Mouse (Mus musculus) C2C12 (cell line): Measurements from ENCODE around the gene Fbxo47. TPM values are rescaled to one million over a fixed set of nuclear protein-coding genes. Genes with fewer than 3 reads are reported as not detected.

Experiments used
- H3K27me3 ChIP-seq: one replicate; pipeline ENCODE4 v1.6.1; 2011; ENCODE audit not compliant: control insufficient read depth, insufficient read depth, insufficient read length
- H3K36me3 ChIP-seq: one replicate; pipeline ENCODE4 v1.6.1; 2011; ENCODE audit not compliant: control insufficient read depth, insufficient read depth
- H3K4me3 ChIP-seq: one replicate; pipeline ENCODE4 v1.5.1; 2011; ENCODE audit warnings: mild to moderate bottlenecking, control low read depth; ENCODE audit not compliant: poor library complexity, insufficient read depth, severe bottlenecking
- H3K79me2 ChIP-seq: one replicate; pipeline ENCODE4 v1.6.1; 2011; ENCODE audit not compliant: control insufficient read depth, insufficient read depth
- H3K79me3 ChIP-seq: one replicate; pipeline ENCODE4 v1.6.1; 2011; ENCODE audit warnings: low read depth, control low read depth
- H3ac ChIP-seq: one replicate; pipeline ENCODE3; 2011; ENCODE audit warnings: low read depth; ENCODE audit not compliant: control insufficient read depth, insufficient read length
- CEBPB ChIP-seq: IDR thresholded peaks from one replicate; pipeline ENCODE4 v1.6.1; 2011; ENCODE audit warnings: low read depth, mild to moderate bottlenecking, control low read depth, moderate library complexity
- CTCF ChIP-seq: IDR thresholded peaks from one replicate; pipeline ENCODE4 v1.5.1; 2011; ENCODE audit not compliant: control insufficient read depth, insufficient read depth, insufficient read length
- FOSL1 ChIP-seq: IDR thresholded peaks from one replicate; pipeline ENCODE4 v1.8.0; 2011; ENCODE audit warnings: mild to moderate bottlenecking, low read length; ENCODE audit not compliant: poor library complexity, insufficient read depth, severe bottlenecking
- MAX ChIP-seq: IDR thresholded peaks from one replicate; pipeline ENCODE4 v1.6.1; 2011; ENCODE audit warnings: mild to moderate bottlenecking, control low read depth
- MYOD1 ChIP-seq: IDR thresholded peaks from one replicate; pipeline ENCODE4 v1.6.1; 2011; ENCODE audit warnings: low read depth; ENCODE audit not compliant: control insufficient read depth, insufficient read length
- MYOG ChIP-seq: IDR thresholded peaks from one replicate; pipeline ENCODE4 v1.6.1; 2011; ENCODE audit not compliant: control insufficient read depth, insufficient read length; ENCODE audit errors: extremely low read depth
- USF1 ChIP-seq: IDR thresholded peaks from one replicate; pipeline ENCODE4 v1.6.1; 2011; ENCODE audit warnings: low read depth, mild to moderate bottlenecking, control low read depth, moderate library complexity
- polyA plus RNA-seq: library from polyadenylated mRNA; unstranded; fragments of >200 nt; fragmentation: generic; extraction: Trizol; gene quantifications from one replicate; pipeline ENCODE4 v1.2.1, GENCODE M21; 2012; ENCODE audit warnings: missing spikeins

Gene Fbxo47
- polyA plus RNA-seq, 1 experiment = 0.11 TPM

- H3K36me3 ChIP-seq = peaks cover 98% of the 10 kb centered on the region
- no peak for TF ChIP-seq FOSL1
- no peak for TF ChIP-seq MYOG
- TF ChIP-seq CTCF = no peak
- peak; percentile 10 for TF ChIP-seq MAX
- TF ChIP-seq CEBPB = no peak
- H3K27me3 ChIP-seq = no peaks in the 10 kb centered on the region
Measured at GRCm38 (mm10) chr11:97821401-97822064, 62.4 kb downstream of the Fbxo47 start.

GRCm38 (mm10) chr11:97820840-97821239 is 63.1 kb downstream of the Fbxo47 start:
- Histone ChIP-seq H3K36me3 (peaks cover 98% of the 10 kb centered on the region), H3K27me3 (no peaks in the 10 kb centered on the region), H3ac (no peak overlapping the region), H3K79me3 (peaks cover 86% of the 10 kb centered on the region), H3K4me3 (no peak overlapping the region), H3K79me2 (peaks cover 100% of the 10 kb centered on the region)
- TF ChIP-seq CTCF = no peak

More at GRCm38 (mm10) chr11:97821401-97822064, 62.4 kb downstream of the Fbxo47 start:
- no peak overlapping the region for H3K4me3 ChIP-seq
- peaks cover 81% of the 10 kb centered on the region for H3K79me3 ChIP-seq
- H3ac ChIP-seq = no peak overlapping the region
- H3K79me2 ChIP-seq = peaks cover 100% of the 10 kb centered on the region

- H3K36me3 ChIP-seq = peaks cover 98% of the 10 kb centered on the region
- no peak overlapping the region for H3ac ChIP-seq
- no peak for TF ChIP-seq MAX
- TF ChIP-seq MYOD1 = no peak
- TF ChIP-seq CTCF = no peak
- no peak for TF ChIP-seq MYOG
- no peak for TF ChIP-seq USF1
- TF ChIP-seq FOSL1 = no peak
- TF ChIP-seq CEBPB = no peak
- no peak overlapping the region for H3K4me3 ChIP-seq
- peaks cover 100% of the 10 kb centered on the region for H3K79me2 ChIP-seq
- no peaks in the 10 kb centered on the region for H3K27me3 ChIP-seq
- H3K79me3 ChIP-seq = peaks cover 88% of the 10 kb centered on the region
Measured at GRCm38 (mm10) chr11:97819923-97820322, 64.0 kb downstream of the Fbxo47 start.

GRCm38 (mm10) chr11:97819102-97819501 is 64.9 kb downstream of the Fbxo47 start:
- H3K79me2 ChIP-seq = peaks cover 100% of the 10 kb centered on the region
- peaks cover 98% of the 10 kb centered on the region for H3K36me3 ChIP-seq
- peaks cover 89% of the 10 kb centered on the region for H3K79me3 ChIP-seq
- no peak overlapping the region for H3K4me3 ChIP-seq
- TF ChIP-seq USF1 (no peak), MYOD1 (no peak), CTCF (no peak), MAX (no peak), FOSL1 (no peak), CEBPB (no peak), MYOG (no peak)
- H3ac ChIP-seq = no peak overlapping the region
- H3K27me3 ChIP-seq = no peaks in the 10 kb centered on the region

- Histone ChIP-seq H3K27me3 (no peaks in the 10 kb centered on the region), H3ac (no peak overlapping the region), H3K4me3 (no peak overlapping the region), H3K79me2 (peaks cover 100% of the 10 kb centered on the region), H3K36me3 (peaks cover 98% of the 10 kb centered on the region), H3K79me3 (peaks cover 91% of the 10 kb centered on the region)
- TF ChIP-seq CEBPB (no peak), MYOD1 (no peak), FOSL1 (no peak), CTCF (no peak), MYOG (no peak), USF1 (no peak), MAX (no peak)
Measured at GRCm38 (mm10) chr11:97818571-97818970, 65.4 kb downstream of the Fbxo47 start.

GRCm38 (mm10) chr11:97818003-97818402 is 66.0 kb downstream of the Fbxo47 start:
- Histone ChIP-seq H3K79me3 (peaks cover 92% of the 10 kb centered on the region), H3ac (no peak overlapping the region), H3K36me3 (peaks cover 99% of the 10 kb centered on the region), H3K27me3 (no peaks in the 10 kb centered on the region), H3K4me3 (no peak overlapping the region), H3K79me2 (peaks cover 100% of the 10 kb centered on the region)
- no peak for TF ChIP-seq CTCF

GRCm38 (mm10) chr11:97817379-97817778 is 66.6 kb downstream of the Fbxo47 start:
- Histone ChIP-seq H3K27me3 (no peaks in the 10 kb centered on the region), H3K36me3 (peaks cover 99% of the 10 kb centered on the region), H3K4me3 (no peak overlapping the region), H3K79me3 (peaks cover 92% of the 10 kb centered on the region), H3K79me2 (peaks cover 100% of the 10 kb centered on the region), H3ac (no peak overlapping the region)
- TF ChIP-seq MYOD1 = no peak
- TF ChIP-seq USF1 = no peak
- TF ChIP-seq CTCF = no peak
- no peak for TF ChIP-seq CEBPB
- TF ChIP-seq MAX = no peak
- no peak for TF ChIP-seq MYOG
- no peak for TF ChIP-seq FOSL1
